Mouse (Mus musculus): Measurements from ENCODE around the gene Icam1. TPM values are rescaled to one million over a fixed set of nuclear protein-coding genes. Genes with fewer than 3 reads are reported as not detected.
A peak's percentile ranks its signal among the peaks of the same experiment; 100 is the strongest.

The Icam1 gene
- polyA plus RNA-seq, 1 experiment: 25.9 TPM

DNA sequence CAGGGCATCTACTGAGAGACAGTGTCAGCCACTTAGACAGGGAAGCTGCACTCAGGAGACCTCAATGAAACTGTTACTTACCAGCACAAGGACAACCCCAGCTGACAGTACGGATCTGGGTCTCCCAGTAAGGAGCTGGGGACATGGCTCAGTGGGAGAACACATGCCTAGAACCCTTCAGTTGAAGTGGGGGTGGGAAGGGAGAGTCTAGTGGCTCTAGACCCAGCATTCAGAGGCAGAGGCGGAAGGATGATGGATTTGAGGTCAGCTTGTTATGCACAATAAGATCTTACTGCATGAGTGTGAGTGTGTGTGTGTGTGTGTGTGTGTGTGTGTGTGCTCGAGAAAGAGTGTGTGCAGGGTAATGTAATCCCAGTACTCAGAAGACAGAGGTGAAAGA lies 33.6 kb upstream of the Icam1 start:
- Histone ChIP-seq H3K4me1 (ENCODE audit: control insufficient read depth, insufficient read depth, low read length) (no peaks in the 10 kb centered on the region), H3K27ac (ENCODE audit: insufficient read depth, low read depth, low read length) (no peak overlapping the region), H3K27me3 (replicated peaks; ENCODE audit: control insufficient read depth, insufficient read depth, low read length) (no peaks in the 10 kb centered on the region), H3K36me3 (ENCODE audit: control insufficient read depth, insufficient read depth, low read length) (no peaks in the 10 kb centered on the region), H3K4me3 (ENCODE audit: insufficient read depth, low read depth, low read length) (no peak overlapping the region)
- TF ChIP-seq POLR2A (IDR thresholded peaks at IDR 0.05; ENCODE audit: low read depth, low read length) (no peak), CTCF (conservative IDR thresholded peaks at IDR 0.05; ENCODE audit: insufficient read depth, insufficient read length, low read depth, low read length) (no peak)
- DNase-seq: no peak
- WGBS: 74% methylated on average over 3 of the region's 3 CpGs

DNA sequence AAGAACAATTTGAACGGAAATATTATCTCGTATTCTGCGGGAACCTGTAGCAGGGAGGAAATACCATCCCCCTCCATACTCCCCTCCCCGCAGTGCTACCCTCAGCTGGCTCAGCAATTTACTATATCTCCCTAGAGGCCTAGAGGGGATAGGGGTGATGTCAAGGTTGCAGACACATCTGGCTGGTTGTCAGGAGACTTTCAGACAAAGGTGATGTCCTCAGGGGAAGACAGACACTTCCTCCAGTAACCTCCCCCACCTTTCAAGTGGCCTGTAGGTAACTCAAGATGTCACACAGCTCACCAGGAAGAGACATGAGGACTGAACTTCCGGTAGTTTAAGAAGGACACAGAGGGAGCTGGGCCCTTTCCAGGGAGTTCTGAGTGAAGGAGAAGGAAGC lies 32.6 kb upstream of the Icam1 start:
- no peak for DNase-seq
- no peaks in the 10 kb centered on the region for H3K36me3 ChIP-seq (ENCODE audit: control insufficient read depth, insufficient read depth, low read length)
- no peak overlapping the region for H3K27ac ChIP-seq (ENCODE audit: insufficient read depth, low read depth, low read length)
- WGBS: 27% methylated on average over 5 of the region's 5 CpGs
- no peak overlapping the region for H3K4me3 ChIP-seq (ENCODE audit: insufficient read depth, low read depth, low read length)
- H3K4me1 ChIP-seq (ENCODE audit: control insufficient read depth, insufficient read depth, low read length): no peaks in the 10 kb centered on the region
- H3K27me3 ChIP-seq (replicated peaks; ENCODE audit: control insufficient read depth, insufficient read depth, low read length): no peaks in the 10 kb centered on the region
- TF ChIP-seq POLR2A (IDR thresholded peaks at IDR 0.05; ENCODE audit: low read depth, low read length) (no peak), CTCF (conservative IDR thresholded peaks at IDR 0.05; ENCODE audit: insufficient read depth, insufficient read length, low read depth, low read length) (no peak)

DNA sequence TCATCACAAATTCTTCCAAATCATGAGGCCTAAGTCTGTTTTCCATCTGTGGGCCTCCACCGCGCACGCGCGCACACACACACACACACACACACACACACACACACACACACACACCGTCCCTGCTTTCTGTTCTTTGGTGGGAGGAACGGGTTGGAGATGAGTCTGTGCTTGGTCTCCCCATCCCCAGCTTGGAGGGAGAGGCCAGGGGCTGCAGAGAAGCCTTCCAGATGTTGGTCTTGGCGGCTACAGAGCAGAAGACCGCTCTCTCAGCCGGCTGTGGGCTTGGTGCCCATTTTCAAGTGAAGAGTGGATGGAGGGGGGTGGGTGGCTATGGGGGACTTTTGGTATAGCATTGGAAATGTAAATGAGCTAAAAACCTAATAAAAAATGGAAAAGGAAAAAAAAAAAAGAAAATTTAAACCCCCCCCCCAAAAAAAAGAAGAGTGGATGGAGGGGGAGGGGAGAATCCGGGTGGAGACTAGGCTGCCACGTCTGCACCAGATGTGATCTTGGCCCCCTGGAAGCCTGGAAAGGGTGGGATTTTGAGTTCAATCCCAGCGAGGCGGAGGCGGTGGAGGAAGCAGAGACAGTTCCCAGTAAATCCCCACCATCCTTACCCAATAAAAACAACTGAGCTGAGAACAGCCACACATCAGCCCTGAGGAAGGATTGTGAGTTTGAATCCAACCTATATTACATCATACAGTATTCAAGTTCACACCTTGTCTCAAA lies 28.7 kb upstream of the Icam1 start:
- Histone ChIP-seq H3K4me1 (ENCODE audit: control insufficient read depth, insufficient read depth, low read length) (0 out of 2 replicates have a peak, but pooled peaks cover 5% of the 10 kb centered on the region), H3K27me3 (replicated peaks; ENCODE audit: control insufficient read depth, insufficient read depth, low read length) (no peaks in the 10 kb centered on the region), H3K4me3 (ENCODE audit: insufficient read depth, low read depth, low read length) (no peak overlapping the region), H3K36me3 (ENCODE audit: control insufficient read depth, insufficient read depth, low read length) (no peaks in the 10 kb centered on the region), H3K27ac (ENCODE audit: insufficient read depth, low read depth, low read length) (no peak overlapping the region)
- WGBS: 67% methylated on average over 15 of the region's 15 CpGs
- no peak for DNase-seq
- no peak for TF ChIP-seq POLR2A (IDR thresholded peaks at IDR 0.05; ENCODE audit: low read depth, low read length)
- TF ChIP-seq CTCF (conservative IDR thresholded peaks at IDR 0.05; ENCODE audit: insufficient read depth, insufficient read length, low read depth, low read length): no peak

DNA sequence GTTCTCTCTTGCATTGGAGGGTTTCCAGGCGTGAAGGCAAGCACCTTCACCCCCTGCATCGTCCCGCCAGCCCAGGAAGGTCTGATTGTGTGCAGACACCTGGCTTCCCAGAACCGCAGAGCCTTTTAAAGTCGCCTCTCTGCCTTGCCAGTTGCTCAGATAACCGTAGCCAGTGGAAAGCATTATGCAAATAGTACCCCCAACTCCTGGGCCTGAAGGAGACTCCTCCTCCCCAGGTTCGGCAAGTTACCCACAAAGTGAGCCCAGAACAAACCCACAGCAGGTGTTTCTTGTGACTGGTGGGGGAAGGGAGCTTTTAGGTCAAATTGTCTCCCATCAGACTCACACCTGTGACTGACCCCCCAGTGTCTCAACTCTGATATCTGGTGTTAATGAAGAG lies 27.8 kb upstream of the Icam1 start:
- WGBS: 47% methylated on average over 7 of the region's 7 CpGs
- no peak overlapping the region for H3K27ac ChIP-seq (ENCODE audit: insufficient read depth, low read depth, low read length)
- TF ChIP-seq CTCF (conservative IDR thresholded peaks at IDR 0.05; ENCODE audit: insufficient read depth, insufficient read length, low read depth, low read length) (no peak), POLR2A (IDR thresholded peaks at IDR 0.05; ENCODE audit: low read depth, low read length) (no peak)

DNA sequence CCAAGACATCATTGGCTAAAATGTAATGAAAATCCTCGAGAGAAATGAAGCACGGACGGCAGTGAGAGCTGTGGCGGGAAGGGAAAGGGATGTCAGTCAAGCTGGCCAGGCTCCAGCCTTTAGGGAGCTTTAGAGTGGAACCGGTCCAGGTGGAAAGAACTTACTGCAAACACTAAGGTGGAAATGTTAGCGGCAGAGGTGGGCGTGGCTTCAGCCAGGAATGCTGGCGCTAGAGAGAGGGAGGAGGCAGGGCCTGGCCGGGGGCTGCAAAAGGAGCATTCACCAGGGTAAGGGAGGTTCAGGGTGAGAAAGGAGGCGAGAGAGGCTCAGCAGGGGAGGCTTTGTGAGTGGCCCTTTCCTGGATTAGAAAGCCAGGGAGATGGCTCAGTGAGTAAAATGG lies 24.9 kb upstream of the Icam1 start:
- Histone ChIP-seq H3K27me3 (replicated peaks; ENCODE audit: control insufficient read depth, insufficient read depth, low read length) (no peaks in the 10 kb centered on the region), H3K36me3 (ENCODE audit: control insufficient read depth, insufficient read depth, low read length) (no peaks in the 10 kb centered on the region), H3K4me3 (ENCODE audit: insufficient read depth, low read depth, low read length) (no peak overlapping the region), H3K27ac (ENCODE audit: insufficient read depth, low read depth, low read length) (no peak overlapping the region), H3K4me1 (ENCODE audit: control insufficient read depth, insufficient read depth, low read length) (peaks cover 5% of the 10 kb centered on the region; the same call in 1 of the 2 replicates)
- TF ChIP-seq POLR2A (IDR thresholded peaks at IDR 0.05; ENCODE audit: low read depth, low read length) (no peak), CTCF (conservative IDR thresholded peaks at IDR 0.05; ENCODE audit: insufficient read depth, insufficient read length, low read depth, low read length) (no peak)
- peak; percentile 76 for DNase-seq
- WGBS: 9% methylated on average over 10 of the region's 10 CpGs

More for the DNA sequence above, 27.8 kb upstream of the Icam1 start:
- no peaks in the 10 kb centered on the region for H3K36me3 ChIP-seq (ENCODE audit: control insufficient read depth, insufficient read depth, low read length)
- no peak overlapping the region for H3K4me3 ChIP-seq (ENCODE audit: insufficient read depth, low read depth, low read length)
- DNase-seq: no peak
- 0 out of 2 replicates have a peak, but pooled peaks cover 5% of the 10 kb centered on the region for H3K4me1 ChIP-seq (ENCODE audit: control insufficient read depth, insufficient read depth, low read length)
- no peaks in the 10 kb centered on the region for H3K27me3 ChIP-seq (replicated peaks; ENCODE audit: control insufficient read depth, insufficient read depth, low read length)

DNA sequence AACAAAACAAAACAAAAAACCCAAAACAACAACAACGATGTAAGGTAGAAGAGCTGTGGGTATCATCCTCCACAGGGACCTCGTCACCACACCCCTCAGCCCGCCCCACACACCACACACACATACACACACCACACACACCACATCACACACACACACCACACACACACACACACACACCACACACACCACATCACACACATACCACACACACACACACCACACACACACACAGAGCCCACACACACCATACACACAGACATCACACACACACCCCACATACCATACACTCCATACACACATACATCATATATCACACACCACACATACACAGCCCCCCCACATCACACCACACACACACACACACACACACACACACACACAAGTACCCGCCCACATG lies 24.2 kb upstream of the Icam1 start:
- H3K36me3 ChIP-seq (ENCODE audit: control insufficient read depth, insufficient read depth, low read length): no peaks in the 10 kb centered on the region
- no peaks in the 10 kb centered on the region for H3K27me3 ChIP-seq (replicated peaks; ENCODE audit: control insufficient read depth, insufficient read depth, low read length)
- no peak overlapping the region for H3K4me3 ChIP-seq (ENCODE audit: insufficient read depth, low read depth, low read length)
- TF ChIP-seq CTCF (conservative IDR thresholded peaks at IDR 0.05; ENCODE audit: insufficient read depth, insufficient read length, low read depth, low read length) (no peak), POLR2A (IDR thresholded peaks at IDR 0.05; ENCODE audit: low read depth, low read length) (no peak)
- H3K4me1 ChIP-seq (ENCODE audit: control insufficient read depth, insufficient read depth, low read length): peaks cover 5% of the 10 kb centered on the region; the same call in 1 of the 2 replicates
- DNase-seq: no peak
- WGBS: 93% methylated on average over 4 of the region's 4 CpGs
- H3K27ac ChIP-seq (ENCODE audit: insufficient read depth, low read depth, low read length): no peak overlapping the region

DNA sequence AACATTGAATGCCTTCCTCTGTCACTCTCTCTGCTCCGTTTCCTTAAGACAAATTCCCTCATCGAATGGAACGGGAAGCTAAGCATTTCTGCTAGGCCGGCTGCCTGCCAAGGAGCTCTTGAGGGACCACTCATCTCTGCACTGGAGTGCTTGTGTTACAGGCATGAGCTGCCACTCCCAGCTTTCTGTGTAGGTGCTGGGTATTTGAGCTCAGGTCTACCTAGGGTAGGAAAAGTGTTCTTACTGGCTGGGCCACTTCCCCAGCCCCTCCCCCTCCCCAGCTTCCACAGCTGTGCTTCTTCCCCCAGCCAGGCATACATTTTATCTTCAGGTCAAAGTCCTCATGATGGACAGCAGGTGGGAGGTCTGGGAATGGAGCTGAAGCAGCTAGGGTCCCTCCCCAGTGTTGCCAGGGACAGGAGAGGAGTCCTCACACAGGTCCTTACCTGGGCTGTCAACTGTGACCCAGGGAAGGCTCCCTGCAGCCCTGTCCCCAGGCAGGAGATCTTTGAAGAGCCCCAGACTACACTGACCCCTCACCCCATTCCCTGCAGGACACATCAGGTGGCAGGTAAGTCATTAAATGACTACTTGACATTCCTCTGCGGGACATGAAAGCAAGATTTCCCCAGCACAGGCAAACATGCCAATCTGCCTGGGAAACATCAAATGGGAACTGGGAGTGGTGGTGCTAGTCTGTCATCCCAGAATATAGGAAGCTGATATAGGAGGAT lies 22.5 kb upstream of the Icam1 start:
- no peaks in the 10 kb centered on the region for H3K36me3 ChIP-seq (ENCODE audit: control insufficient read depth, insufficient read depth, low read length)
- H3K4me1 ChIP-seq (ENCODE audit: control insufficient read depth, insufficient read depth, low read length): peaks cover 5% of the 10 kb centered on the region; the same call in 1 of the 2 replicates
- H3K27me3 ChIP-seq (replicated peaks; ENCODE audit: control insufficient read depth, insufficient read depth, low read length): no peaks in the 10 kb centered on the region
- 43% methylated on average over 5 of the region's 5 CpGs for WGBS
- no peak for TF ChIP-seq CTCF (conservative IDR thresholded peaks at IDR 0.05; ENCODE audit: insufficient read depth, insufficient read length, low read depth, low read length)
- no peak for TF ChIP-seq POLR2A (IDR thresholded peaks at IDR 0.05; ENCODE audit: low read depth, low read length)
- no peak for DNase-seq
- no peak overlapping the region for H3K4me3 ChIP-seq (ENCODE audit: insufficient read depth, low read depth, low read length)
- H3K27ac ChIP-seq (ENCODE audit: insufficient read depth, low read depth, low read length): no peak overlapping the region

Data from kidney, adult 2 months (tissue).